Mouse (Mus musculus): ENCODE data around the gene Rbm20.

DNA sequence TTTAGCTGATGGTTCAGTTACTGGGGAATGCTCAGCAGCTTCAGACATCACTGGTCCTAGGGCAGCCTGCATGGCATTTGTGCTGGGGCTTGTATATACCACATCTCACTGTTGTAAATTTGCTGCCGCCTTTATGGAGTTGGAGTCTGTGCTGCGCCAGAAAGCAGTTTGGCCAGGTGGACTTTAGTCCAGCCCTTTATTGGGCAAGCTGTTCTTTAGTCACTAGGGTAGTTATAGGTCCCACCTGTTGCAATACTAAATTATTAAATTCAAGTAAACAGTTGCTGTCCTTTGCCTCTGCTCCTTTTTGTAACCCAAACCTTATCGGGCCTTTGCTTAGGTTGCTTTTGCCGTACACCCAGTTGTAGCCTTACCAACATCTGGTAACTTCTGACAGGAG is 237.8 kb downstream of the Rbm20 start:
- TF ChIP-seq CTCF (IDR thresholded peaks at IDR 0.05; ENCODE audit: low read depth) (no peak), EP300 (optimal IDR thresholded peaks at IDR 0.05) (no peak)

Data from stomach, postnatal 0 days (tissue).